Mouse (Mus musculus) B cell, adult 2 months (primary cell): ENCODE measurements around the gene Vmn2r32.
"Not testable (repeated sequence)": the region's sequence is repeated elsewhere in the genome, so short reads cannot be mapped to it uniquely, and the experiment has no call there.

Experiments
- DNase-seq, 2 experiments: peaks; one replicate each; pipeline ENCODE4 v3.0.0; 2022

The Vmn2r32 gene

GRCm38 (mm10) chr7:7479918-7480317 lies at the start of gene Vmn2r32:
TSS of gene Vmn2r32 (minus strand) at chr7:7480018.
- not testable (repeated sequence) for DNase-seq
